Mouse (Mus musculus): Measurements from ENCODE around the gene Disp1. TPM values are rescaled to one million over a fixed set of nuclear protein-coding genes. Genes with fewer than 3 reads are reported as not detected.

Disp1 gene
- total RNA-seq, 2 experiments from 2014 or later = 4.6 to 5.8 TPM

- TF ChIP-seq CTCF (conservative IDR thresholded peaks at IDR 0.05) = no peak
- Histone ChIP-seq H3K4me3 (no peak overlapping the region), H3K27ac (no peak overlapping the region)
- DNase-seq (ENCODE audit: low spot score in 2 of 2) = no peak
Observed at GRCm38 (mm10) chr1:183168465-183168864, 52.9 kb downstream of the Disp1 start.

- DNase-seq (ENCODE audit: low spot score in 2 of 2) = no peak
- Histone ChIP-seq H3K27ac (peak overlapping the region; percentile 20; the same call in 1 of the 2 replicates), H3K4me3 (no peak overlapping the region)
- TF ChIP-seq CTCF (conservative IDR thresholded peaks at IDR 0.05) = no peak
Observed at GRCm38 (mm10) chr1:183167776-183168175, 53.5 kb downstream of the Disp1 start.

GRCm38 (mm10) chr1:183166700-183167099 is 54.6 kb downstream of the Disp1 start:
- TF ChIP-seq CTCF (conservative IDR thresholded peaks at IDR 0.05) = no peak
- no peak overlapping the region for H3K27ac ChIP-seq
- no peak overlapping the region for H3K4me3 ChIP-seq
- DNase-seq (ENCODE audit: low spot score in 2 of 2) = no peak

DNA sequence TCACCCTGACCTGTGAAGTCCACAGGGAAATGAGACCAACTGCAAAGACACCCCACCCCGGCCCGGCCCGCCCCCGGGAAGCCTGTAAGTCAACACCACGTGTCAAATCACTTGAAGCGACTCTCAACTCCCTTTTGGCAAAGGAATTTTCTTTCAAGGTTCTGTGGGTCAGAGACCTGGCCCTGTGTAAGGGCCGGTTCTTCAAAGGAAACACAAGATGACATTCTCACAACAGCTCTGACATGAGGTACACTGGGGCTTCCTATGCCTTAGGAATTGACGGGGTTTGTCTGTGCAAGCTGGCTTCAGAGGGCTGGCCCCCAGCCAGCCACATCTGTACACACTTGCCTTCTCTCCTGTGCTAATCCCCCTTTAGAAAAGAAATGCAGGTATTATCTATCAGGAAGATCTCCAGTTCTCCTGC is 56.7 kb downstream of the Disp1 start:
- DNase-seq (ENCODE audit: low spot score in 2 of 2) = no peak
- Histone ChIP-seq H3K4me3 (no peak overlapping the region), H3K27ac (no peak overlapping the region)
- no peak for TF ChIP-seq CTCF (conservative IDR thresholded peaks at IDR 0.05)

GRCm38 (mm10) chr1:183164190-183164580 is 57.1 kb downstream of the Disp1 start:
- no peak for TF ChIP-seq CTCF (conservative IDR thresholded peaks at IDR 0.05)

GRCm38 (mm10) chr1:183163512-183164189 is 57.7 kb downstream of the Disp1 start:
- no peak overlapping the region for H3K27ac ChIP-seq
- DNase-seq (ENCODE audit: low spot score in 2 of 2) = no peak
- H3K4me3 ChIP-seq = no peak overlapping the region
- TF ChIP-seq CTCF (conservative IDR thresholded peaks at IDR 0.05) = no peak

More at GRCm38 (mm10) chr1:183164190-183164580, 57.1 kb downstream of the Disp1 start:
- no peak overlapping the region for H3K27ac ChIP-seq
- DNase-seq (ENCODE audit: low spot score in 2 of 2) = no peak
- no peak overlapping the region for H3K4me3 ChIP-seq

DNA sequence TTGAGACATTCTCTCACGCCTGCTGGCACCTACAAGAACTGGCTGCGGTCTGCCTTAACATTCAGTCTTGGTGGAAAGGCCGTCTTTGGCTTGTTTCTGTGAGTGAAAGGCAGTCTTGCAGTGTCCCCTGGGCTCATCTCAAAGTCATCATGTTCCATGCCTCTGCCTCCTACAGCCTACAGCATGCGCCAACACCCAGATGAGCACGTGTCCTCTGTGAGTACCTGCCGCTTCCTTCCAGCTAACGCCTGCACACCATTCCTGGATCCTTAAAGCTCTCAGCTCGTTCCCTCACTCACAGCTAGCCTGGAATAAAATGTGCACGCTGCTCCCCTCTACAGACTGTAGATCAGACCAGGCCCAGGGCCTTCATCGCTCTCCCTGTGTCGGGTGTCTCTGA is 60.3 kb downstream of the Disp1 start:
- H3K27ac ChIP-seq = no peak overlapping the region
- no peak overlapping the region for H3K4me3 ChIP-seq
- TF ChIP-seq CTCF (conservative IDR thresholded peaks at IDR 0.05) = no peak
- DNase-seq (ENCODE audit: low spot score in 2 of 2) = no peak

DNA sequence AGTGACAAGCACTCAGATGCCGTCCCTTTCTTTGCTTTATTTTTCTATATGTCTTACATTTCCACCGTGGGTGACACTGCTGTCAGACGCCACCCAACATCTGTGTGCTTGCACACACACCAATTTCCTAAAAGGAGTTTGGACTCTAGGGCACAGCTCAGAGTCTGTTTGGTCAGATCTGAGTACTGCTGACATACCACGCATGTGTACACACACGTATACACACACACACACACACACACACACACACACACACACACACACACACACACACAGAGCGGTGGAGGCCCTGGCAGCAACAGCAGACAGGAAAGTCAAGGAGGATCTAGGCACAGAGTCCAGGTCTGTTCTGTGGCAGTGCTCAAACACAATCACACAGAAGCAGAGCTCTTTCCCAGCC is 61.1 kb downstream of the Disp1 start:
- DNase-seq (ENCODE audit: low spot score in 2 of 2) = no peak
- no peak overlapping the region for H3K4me3 ChIP-seq
- no peak for TF ChIP-seq CTCF (conservative IDR thresholded peaks at IDR 0.05)
- no peak overlapping the region for H3K27ac ChIP-seq

- TF ChIP-seq CTCF (conservative IDR thresholded peaks at IDR 0.05) = no peak
- Histone ChIP-seq H3K27ac (no peak overlapping the region), H3K4me3 (no peak overlapping the region)
- DNase-seq (ENCODE audit: low spot score in 2 of 2) = no peak
Observed at GRCm38 (mm10) chr1:183159183-183159582, 62.1 kb downstream of the Disp1 start.

DNA sequence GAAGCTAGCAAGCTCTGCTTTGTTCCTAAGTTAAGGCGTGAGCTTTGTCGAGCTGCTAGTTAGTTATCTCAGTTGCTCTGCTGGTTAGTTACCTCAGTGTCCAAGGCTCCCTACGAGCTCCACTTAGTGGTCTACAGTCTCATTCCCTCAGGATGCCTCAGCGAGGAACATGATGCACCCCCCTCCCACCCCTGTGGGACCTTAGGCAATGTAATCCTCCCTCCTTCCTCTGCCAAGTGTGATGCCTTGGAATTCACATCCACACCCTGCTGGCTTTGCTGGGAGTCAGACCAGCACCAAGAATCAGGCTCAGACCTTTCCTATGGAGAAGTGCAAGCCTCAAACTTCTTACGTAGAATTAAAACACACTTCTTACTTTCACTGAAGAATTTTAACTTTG is 65.7 kb downstream of the Disp1 start:
- no peak for TF ChIP-seq CTCF (conservative IDR thresholded peaks at IDR 0.05)
- DNase-seq (ENCODE audit: low spot score in 2 of 2) = no peak
- H3K4me3 ChIP-seq = no peak overlapping the region
- peak overlapping the region; percentile 69; the same call in 1 of the 2 replicates for H3K27ac ChIP-seq

GRCm38 (mm10) chr1:183154296-183155204 is 66.8 kb downstream of the Disp1 start:
- no peak for TF ChIP-seq CTCF (conservative IDR thresholded peaks at IDR 0.05)
- peak overlapping the region; percentile 69 for H3K27ac ChIP-seq
- H3K4me3 ChIP-seq = no peak overlapping the region
- DNase-seq (ENCODE audit: low spot score in 2 of 2) = no peak

DNA sequence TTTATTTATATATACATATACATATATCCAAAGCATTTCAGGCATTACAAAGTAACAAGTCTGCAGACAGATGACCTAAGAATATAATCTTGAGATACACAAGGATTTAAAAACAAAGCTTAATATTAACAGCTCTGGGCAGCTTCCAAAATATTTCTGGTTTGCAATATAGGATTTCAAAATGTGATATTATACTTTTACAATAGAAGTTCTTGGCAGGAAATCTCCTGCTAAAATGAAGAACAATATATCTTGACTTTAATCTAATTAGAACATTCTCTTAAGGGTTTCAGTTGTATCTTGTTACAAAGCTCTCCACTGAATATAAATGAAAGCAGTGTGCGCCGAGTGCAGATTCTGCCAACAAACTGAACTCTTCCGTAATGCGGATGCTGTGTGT is 68.0 kb downstream of the Disp1 start:
- Histone ChIP-seq H3K27ac (no peak overlapping the region), H3K4me3 (no peak overlapping the region)
- no peak for DNase-seq (ENCODE audit: low spot score in 2 of 2)
- TF ChIP-seq CTCF (conservative IDR thresholded peaks at IDR 0.05) = no peak

DNA sequence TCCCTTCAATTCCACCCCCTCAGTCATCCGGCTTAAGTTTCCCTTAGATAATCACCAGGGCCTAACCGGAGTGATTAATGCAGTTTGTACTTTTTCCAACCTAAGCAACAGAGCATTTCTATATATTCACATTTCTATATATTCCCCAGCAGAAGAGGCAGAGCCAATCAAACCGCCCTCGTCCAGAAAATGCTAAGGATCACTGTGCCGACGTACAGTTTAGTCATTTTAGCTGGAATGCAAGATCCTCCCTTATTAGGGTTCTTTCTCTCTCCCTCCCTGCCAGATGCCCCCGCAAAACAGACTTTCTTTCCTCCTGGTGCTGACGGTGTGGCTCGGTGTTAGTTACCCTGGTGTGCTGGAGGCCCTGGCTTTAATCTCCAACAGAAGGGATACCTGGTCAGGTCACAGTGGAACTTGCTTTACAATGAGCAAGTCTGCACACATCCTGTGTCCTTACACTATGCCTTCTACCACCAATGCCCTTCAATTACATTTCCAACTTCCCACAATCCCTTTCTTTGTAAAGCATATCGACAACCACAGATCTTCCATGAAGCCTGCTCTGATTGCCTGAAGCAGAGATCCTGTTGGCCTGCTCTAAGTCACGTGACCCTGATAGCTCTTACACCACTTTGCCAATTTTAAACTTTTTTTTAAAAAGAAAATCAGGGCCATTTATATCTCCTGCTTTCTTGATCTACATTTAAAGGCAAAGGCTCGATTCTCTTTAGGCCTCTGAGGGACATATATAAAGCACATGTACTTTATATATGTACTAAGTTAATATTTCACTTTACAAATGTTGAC is 69.6 kb downstream of the Disp1 start:
- no peak for DNase-seq (ENCODE audit: low spot score in 2 of 2)
- no peak for TF ChIP-seq CTCF (conservative IDR thresholded peaks at IDR 0.05)
- Histone ChIP-seq H3K27ac (no peak overlapping the region), H3K4me3 (no peak overlapping the region)
